Mouse (Mus musculus): ENCODE results near the gene Grid2.

Gene Grid2

DNA sequence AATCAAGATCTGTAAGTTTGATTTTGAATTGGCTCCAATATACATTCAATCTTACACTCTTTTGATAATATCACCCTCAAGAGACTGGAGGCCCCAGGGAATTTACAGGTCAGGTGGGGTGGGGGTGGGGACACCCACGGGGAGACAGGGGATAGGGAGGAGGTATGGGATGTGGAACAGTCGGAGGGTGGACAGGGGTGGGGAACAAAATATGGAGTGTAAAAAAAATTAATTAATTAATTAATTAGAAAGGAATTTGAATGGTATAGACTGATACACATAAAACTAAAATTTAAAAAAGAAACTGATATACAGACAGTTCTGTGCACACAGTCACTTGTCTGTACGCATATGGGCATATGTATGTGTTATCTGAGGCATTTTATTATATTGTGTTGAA lies 380.3 kb downstream of the Grid2 start:
- no peak for DNase-seq

DNA sequence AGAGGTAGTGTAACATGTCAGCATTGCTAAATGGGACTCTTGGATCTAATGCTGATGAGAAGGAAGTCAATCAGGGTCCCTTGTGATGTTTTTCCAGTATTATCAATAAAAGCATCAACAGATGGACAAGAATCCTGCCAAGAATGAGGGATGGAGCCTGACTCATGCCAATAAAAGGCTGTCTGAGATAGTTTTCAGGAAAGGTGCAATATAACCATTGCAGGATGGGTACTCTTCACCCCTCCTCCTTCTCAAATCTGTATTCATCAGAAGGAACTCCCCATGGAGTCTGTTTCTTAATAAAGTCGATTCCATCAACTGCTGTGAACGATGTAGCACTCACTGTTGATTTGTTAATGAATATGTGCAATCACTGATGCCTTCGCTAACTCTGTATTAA lies 403.7 kb downstream of the Grid2 start:
- DNase-seq = no peak

DNA sequence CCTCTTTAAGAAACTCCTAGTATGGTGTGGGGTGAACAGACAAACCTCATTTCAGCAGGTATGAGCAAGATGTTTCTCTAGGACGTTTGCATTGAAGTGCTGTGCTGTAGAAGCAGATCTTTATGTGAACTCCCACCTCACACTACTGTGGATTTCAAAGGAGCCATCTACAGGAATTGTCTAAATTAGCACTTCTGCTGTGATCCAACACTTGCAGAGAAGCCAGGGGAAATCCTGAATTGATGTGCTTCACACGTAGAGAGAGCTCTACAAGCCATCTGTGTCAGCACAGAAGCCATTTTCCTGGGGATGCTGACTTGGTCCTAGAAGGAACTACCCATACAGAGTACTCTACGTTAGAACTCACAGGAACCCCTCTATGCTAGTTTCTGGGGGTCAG lies 430.0 kb downstream of the Grid2 start:
- no peak for DNase-seq

DNA sequence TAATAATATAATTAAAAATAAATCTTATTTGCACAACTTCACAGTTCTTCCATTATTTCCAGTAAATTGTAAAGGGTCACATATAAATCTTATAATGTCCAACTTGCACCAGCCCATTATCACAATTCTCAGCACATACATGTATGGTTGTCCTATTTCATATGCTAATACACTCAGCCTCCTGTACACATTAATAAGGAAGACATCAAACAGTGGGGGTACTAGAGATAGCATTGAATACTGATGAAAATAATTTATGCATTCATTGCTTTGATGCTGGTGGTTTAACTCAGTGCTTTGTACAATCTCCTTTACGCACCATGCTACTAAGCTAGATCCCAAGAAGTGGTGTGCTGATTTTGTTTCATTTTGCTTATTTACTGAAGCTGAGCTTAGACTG lies 446.0 kb downstream of the Grid2 start:
- no peak for DNase-seq

DNA sequence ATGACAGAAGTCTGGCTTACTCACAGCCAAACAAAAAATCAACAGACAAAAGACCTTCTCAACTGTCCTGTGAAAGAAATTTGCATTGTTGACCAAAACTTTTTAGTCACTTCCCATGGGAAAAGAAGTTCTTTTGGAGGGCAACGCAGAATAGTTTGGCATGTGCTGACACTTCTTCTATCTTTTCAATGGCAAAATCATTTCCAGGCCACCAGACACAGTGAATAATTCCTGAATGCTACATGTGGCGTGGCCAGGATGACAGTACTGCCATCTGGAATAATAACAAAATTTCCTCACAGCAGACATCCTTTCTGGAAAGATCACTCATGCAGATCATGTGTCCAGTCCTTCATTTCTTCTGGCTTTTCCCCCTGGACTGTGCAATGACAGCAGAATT lies 478.1 kb downstream of the Grid2 start:
- DNase-seq = no peak

DNA sequence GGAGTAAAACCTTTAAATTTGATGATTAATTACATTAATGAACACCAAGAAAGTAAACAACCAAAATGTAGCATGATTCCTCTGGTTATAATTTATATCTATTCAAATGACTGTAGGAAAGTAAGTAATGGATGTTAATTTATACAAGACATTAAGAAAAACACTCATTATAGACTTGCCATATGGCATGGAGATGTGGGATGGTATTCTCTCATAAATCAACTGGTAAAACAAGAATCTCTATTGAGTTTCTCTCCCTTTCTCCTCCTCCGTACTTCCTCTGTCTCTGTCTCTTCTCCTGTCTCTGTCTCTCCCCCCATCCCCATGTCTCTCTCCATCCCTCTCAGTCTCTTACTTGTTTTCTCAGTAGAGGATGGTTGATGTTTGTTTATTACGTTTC lies 506.9 kb downstream of the Grid2 start:
- DNase-seq = no peak

DNA sequence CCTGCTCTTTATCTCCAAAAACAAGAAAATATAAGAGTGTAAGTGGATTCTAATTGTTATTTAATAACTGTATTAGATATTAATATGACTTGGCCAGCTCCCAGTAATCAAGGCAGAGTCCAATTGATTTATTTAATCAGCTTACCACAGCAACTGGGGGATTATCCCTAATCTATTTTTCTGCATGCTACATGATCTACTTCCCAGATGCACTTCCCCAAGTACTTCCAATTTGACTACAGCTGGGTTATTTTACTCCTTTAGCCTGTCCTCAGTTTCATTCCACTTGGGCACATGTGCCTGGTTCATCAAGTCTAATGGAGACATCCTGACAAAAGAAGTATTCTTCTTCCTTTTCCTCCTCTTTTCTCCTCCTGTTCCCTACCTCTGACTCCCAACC lies 539.0 kb downstream of the Grid2 start:
- no peak for DNase-seq

DNA sequence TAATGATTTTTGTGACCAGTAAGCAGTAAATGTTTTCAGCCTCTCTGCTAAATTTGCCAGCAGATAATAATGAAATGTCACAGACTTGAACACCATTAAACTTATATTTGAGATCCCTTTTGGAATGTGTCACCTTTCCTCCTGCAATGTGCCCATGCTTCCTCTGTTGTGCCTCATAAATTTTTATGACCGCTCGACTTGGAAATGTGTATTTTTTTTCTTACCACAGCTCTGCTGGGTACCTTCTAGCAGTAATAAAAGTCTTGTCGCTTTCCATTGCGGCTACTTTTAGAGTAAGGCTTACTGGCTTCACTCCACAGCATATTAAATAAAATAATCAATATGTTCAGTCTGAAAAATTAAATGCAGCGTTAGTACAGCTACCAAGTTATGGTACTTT lies 564.6 kb downstream of the Grid2 start:
- DNase-seq = no peak

DNA sequence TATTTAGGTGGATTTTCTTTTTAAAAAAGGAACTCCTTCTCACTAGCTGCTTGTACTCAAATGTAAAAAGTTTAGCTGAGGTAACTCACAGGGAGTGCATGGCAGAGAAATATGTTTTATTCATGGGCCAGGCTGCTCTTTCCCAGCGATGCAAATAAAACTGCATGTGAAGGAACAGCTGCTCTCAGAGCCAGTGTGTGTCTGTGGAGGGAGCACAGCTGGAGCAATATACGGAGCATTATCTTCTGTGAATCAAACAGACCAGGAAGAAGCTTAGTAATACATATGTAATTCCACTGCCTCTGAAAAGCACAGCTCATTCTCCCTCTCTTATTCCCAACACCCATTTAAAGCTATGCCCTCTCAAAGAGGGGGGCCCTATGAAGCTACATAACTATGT lies 607.0 kb downstream of the Grid2 start:
- DNase-seq = no peak

DNA sequence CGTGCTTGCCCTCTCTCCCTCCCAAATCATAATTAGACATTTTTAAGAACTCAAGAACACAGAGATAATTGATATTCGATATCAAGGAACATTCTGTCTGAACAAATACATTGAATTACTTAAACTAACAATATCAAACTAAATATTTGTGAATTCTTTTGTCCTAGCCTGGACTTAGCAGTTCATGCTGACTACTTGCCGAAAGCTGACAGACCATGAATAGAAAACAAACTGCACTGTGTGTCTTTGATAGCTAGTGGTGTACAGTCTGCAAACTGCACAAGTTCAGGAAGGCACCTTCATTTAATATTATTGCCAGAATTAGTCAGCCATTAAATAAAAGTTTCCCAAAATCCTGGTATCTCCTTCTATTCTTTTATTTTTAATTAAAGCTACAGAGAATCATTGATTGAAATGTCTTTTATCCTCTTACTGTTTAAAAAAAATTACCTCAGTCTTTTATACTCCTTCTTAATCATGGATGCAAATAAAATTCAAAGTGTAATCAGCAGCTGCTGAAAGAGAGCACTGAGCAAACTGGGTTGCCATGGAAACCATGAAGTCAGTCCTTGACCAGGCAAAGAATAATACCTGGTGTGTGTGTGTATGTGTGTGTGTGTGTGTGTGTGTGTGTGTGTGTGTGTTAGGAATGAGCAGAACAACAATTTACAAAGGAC lies 621.5 kb downstream of the Grid2 start:
- no peak for DNase-seq

DNA sequence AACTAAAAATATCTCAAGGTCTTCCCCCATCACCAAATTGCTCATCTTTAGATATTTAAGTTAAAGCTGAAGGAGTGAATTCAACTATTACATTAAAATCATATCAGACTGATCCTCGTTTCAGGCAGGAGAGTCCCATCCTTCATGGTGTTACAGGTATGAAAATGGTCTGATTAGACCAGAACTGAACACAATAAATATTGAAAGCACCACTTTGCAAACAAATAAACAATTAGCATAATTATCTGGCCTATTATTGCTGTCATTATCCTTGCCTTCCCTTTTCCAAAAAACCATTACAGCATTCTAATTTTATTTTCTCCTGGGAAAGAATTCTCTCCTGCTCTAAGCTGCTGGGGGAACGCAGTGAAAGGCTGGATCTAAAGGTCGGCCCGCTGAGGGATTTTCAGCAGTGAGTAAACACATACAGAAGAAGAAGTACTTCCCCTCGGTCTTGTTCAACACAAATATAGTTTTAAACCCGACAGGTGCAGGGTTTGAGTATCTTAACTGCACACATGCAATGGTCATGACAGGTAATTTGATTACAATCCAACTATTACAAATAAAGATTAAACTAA lies 622.2 kb downstream of the Grid2 start:
- DNase-seq = no peak

DNA sequence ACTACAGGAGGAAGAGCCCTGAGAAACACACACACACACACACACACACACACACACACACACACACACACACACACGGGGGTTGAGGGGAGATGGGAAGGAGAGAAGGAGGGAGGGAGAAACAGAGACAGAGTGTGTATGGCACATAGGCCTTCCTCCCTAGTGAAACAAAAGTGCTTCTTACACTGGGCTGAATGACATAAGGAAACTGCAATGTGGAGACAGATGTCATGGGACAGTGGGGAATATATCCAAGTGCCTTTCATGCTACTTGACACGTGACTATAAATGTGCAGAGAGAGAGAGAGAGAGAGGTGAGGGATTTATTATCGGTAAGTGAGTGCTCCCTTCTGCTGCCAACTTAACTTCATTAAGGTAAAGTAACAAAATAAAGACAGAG lies 639.0 kb downstream of the Grid2 start:
- no peak for DNase-seq

DNA sequence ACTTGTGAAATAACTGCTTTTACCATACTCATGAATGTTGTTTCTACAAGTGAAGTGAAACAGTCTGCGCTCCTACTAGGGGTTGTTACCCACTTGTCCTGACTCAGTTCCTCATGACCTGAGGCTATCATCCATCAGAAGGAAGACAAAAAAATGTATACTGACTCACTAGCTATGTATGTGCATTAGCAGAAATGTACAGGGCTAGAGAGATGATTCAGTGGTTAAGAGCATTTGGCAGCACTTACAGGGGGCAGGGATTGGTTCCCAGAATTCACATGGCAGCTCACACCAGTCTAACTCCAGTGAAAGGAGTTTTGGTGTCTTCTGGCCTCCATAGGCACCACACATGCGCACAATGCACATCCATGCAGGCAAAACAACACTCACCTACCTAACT lies 642.5 kb downstream of the Grid2 start:
- no peak for DNase-seq

DNA sequence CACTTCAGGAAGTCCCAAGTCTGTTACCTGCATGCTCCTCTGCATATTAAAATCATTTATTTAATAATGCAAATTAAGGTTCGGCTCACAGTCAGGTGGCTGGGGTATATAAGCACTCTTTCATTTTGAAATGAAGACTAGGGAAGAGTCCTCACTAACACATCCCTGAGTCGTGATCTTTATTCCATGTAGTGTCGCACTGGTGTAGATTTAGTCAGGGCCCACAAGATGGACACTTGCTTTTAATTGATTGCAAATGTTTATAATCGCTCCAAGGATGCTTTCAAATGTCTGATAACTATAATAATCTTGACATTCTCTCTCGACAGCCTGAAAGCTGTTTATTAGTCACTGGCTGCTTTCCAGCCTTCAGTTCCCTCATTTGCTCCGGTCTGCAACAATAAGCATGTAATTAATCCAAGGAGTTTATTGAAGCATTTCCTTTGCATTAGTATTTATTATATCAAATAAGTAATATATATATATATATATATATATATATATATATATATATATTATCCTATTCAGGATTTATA lies 661.4 kb downstream of the Grid2 start:
- no peak for DNase-seq

DNA sequence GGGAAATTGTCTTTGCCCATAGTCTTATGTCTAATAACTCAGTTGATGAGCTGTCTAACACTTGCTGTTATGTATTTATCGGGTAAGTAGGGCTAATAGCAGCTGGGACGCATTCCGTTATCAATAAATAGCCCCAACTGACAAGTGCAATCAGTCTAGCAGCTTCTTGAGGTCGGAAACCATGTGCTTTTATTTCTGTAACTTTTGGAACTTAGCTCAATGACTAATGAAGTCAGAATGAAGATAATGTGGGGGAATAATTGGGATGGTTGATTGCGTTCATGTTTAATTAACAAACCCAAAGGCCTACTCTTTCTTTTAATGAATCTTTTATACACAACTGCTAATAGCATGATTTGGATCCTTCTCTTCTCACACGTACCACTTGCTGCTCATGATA lies 666.3 kb downstream of the Grid2 start:
- no peak for DNase-seq

DNA sequence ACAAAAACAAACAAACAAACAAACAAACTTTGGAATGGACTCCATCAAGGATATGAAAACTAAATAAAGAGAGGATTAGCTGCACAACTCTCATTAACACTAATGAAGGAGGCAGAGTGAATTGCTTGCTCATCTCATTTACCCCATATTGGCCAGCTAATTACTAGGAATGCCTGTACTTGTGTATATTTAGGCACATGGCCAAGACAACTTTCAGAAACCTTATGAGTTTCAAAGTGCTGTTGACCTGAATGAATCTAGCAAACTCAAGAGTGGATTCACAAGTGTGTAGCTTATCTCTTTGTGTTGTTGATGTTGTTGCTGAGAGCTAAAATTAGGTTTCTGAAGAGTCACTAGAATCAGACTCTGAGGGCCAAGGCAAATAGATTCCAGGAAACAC lies 675.5 kb downstream of the Grid2 start:
- DNase-seq = no peak

DNA sequence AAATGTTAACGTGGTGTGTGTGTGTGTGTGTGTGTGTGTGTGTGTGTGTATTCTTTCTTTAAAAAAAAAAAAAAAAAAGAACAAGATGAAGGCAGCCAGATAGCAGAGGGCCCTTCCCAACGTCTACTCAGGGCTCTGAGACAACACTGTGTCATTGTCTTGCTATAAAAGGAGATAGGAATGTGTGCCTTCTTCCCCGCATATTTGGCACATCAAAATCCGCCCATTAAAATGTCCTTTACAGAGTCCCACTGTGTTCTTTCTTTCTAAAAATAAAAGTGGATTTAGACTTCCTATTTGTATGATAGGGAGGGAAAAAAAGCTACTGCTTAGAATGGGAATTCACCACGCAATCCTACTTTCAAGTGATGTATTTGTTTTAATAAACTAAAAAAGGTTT lies 691.0 kb downstream of the Grid2 start:
- DNase-seq = no peak

DNA sequence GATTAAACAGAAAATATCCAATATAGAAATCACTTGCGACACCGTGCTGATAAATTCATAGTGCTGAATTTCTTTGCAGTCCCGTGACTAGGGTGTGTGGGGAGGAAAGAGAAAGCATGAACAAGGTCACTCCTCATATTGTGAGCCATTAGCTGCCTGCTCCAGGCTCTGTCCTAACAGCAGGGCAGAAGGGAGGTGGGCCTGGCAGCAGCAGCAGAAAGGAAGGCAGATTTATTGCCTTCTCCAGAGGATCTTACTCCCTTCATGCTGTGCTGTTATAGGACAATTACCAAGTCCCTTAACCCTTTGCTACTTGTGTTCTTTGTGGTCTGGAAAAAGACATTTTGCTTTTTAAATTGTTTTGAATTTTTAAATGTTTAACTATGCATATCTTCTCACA lies 708.1 kb downstream of the Grid2 start:
- DNase-seq = no peak

DNA sequence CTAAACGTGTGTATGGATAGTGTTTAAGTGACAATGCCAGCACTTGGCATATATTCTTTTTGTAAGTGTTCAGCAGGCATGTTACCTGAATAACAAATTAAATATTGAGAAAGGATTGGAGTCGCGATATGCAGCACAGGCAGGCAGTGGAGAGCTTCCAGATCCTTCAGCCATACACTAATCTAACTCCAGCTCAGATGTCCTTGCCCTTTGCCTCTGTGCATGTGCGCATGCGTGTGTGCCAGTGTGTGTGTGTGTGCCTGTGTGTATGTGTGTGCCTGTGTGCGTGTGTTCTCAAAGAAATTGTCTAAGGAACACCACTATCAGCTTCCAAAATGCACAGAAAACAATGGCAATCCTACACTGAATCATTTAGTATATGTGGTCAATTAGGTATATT lies 708.6 kb downstream of the Grid2 start:
- no peak for DNase-seq

DNA sequence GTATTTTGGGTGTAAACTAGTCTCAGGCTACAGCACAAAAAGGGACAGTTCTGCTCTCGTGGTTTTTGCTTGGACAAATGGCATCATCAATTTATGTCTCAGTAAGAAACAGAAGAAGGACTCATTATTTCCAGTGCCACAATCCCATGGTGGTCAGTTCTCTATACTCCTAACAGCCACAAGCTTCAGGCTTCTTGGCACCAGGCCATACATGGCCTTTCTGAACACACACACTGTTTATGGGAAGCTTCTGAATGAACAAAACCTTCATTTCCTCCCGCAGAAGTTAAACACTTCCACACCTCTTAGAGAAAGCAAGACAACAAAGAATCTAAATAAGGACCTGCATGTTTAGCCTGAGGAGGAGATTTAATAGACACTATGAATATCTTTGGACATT lies 709.1 kb downstream of the Grid2 start:
- no peak for DNase-seq

DNA sequence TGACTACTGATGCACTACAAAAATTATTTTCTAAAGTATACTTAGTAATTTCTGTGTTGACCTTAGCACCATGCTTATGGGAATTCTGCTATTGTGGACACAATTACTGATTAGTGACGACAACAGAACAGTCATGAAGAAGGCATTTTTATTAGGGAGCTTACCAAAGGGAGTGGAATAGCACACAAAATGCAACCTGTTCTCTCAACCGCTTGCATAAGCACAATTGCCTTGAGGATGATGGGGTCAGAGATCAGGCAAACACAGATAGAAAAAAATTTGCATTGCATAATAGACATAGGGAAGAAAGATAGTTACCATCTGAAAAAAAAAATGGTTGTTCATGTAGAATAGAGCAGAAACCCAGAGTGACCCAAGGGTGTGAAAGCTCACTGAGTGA lies 790.4 kb downstream of the Grid2 start:
- no peak for DNase-seq

DNA sequence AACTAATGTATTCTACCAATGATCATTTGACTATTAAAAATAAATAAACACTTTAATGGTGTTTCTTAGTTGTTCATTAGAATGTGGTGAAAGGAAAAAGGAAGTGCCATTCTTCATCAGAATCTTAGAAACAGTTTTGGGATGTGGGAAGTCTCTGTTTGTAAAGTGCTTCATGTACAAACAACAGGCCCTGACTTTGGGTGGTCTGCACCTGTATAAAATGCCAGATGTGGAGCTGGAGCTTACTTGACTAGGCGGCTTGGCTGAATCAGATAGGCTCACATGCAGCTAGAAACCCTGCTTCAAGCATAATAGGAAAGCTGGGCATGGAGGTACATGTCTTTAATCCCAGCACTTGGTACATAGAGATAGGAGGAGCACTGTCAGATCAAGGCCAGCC lies 791.1 kb downstream of the Grid2 start:
- no peak for DNase-seq

DNA sequence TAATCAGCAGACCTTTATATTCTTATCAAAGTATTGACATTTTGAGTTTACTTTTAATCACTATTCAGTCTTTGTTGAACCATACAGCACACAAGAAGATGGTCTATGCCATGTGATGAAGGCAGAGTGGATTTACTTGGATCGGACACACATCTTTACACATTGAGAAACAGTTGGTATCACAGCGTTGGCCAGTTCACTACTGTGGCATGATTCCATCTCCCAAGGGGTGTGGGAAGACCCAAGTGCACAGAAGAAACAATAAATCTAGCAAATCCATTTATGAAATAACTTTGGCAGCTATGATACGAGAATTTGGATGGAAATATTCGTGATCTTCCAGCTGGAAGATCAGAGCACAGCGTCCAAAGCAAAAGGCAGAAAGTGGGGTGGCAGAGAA lies 792.3 kb downstream of the Grid2 start:
- no peak for DNase-seq

DNA sequence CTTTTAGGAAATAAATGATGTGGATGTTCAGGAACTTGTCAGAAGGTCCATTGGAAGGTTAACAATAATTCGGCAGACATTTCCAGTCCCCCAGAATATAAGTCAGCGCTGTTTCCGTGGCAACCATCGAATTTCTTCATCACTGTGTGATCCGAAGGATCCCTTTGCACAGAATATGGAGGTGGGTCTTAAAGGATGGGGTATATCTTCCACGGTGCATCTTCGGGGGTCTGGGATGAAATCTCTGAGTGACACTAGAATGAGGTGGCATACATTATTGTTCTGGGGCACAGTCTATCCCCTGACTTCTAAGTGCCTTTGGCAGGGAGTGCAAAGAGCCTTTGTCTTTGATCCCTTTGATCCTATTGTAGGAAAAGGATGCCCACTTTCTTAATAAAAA lies 808.2 kb downstream of the Grid2 start:
- DNase-seq = no peak

DNA sequence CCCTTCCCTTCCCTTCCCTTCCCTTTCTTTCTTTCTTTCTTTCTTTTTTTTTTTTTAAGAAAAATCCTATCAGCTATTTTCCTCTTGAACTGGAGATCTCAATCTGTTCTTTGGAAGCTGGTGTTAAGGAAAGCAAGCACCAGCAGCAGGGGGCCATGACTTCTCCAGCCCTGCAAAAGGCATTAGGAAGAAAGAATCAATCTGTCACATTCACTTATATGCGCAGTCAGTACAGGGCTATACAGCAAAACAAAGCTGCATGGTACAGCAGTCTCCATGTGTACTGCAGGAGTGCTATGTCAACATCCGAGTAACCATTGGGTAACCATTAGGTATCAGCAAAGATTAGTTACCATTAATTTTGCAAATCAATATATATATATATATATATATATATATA lies 809.0 kb downstream of the Grid2 start:
- DNase-seq = no peak
